Mouse (Mus musculus) CD4-positive helper T cell, adult 2 months (primary cell): ENCODE measurements around the gene Tmcc1.
"Not testable (repeated sequence)": the region's sequence is repeated elsewhere in the genome, so short reads cannot be mapped to it uniquely, and the experiment has no call there.

ENCODE experiments used
- DNase-seq: peaks from one replicate; pipeline ENCODE4 v3.0.0-alpha.2; 2012; ENCODE audit warnings: low read depth, missing footprints, low spot score

The Tmcc1 gene

GRCm38 (mm10) chr6:116147386-116147785 is 45.9 kb downstream of the Tmcc1 start:
- no peak for DNase-seq

GRCm38 (mm10) chr6:116141696-116142095 is 51.6 kb downstream of the Tmcc1 start:
- DNase-seq = no peak

- no peak for DNase-seq
Measured at GRCm38 (mm10) chr6:116140782-116141181, 52.5 kb downstream of the Tmcc1 start.

- peak; percentile 42 for DNase-seq
Measured at GRCm38 (mm10) chr6:116139143-116139856, 54.0 kb downstream of the Tmcc1 start.

GRCm38 (mm10) chr6:116135971-116136632 is 57.2 kb downstream of the Tmcc1 start:
- DNase-seq = peak; percentile 42

GRCm38 (mm10) chr6:116133756-116134155 is 59.5 kb downstream of the Tmcc1 start:
- DNase-seq = no peak

GRCm38 (mm10) chr6:116131771-116132170 is 61.5 kb downstream of the Tmcc1 start:
- DNase-seq = no peak

- DNase-seq = no peak
Measured at GRCm38 (mm10) chr6:116128710-116129109, 64.6 kb downstream of the Tmcc1 start.

- no peak for DNase-seq
Measured at GRCm38 (mm10) chr6:116127918-116128443, 65.3 kb downstream of the Tmcc1 start.

GRCm38 (mm10) chr6:116126577-116126976 is 66.7 kb downstream of the Tmcc1 start:
- no peak for DNase-seq

- no peak for DNase-seq
Measured at GRCm38 (mm10) chr6:116122881-116123280, 70.4 kb downstream of the Tmcc1 start.

GRCm38 (mm10) chr6:116119669-116120068 is 73.6 kb downstream of the Tmcc1 start:
- DNase-seq = no peak

GRCm38 (mm10) chr6:116116634-116117033 is 76.7 kb downstream of the Tmcc1 start:
- not testable (repeated sequence) for DNase-seq

- DNase-seq = no peak
Measured at GRCm38 (mm10) chr6:116110588-116110987, 82.7 kb downstream of the Tmcc1 start.

GRCm38 (mm10) chr6:116107471-116108358 is 85.6 kb downstream of the Tmcc1 start:
- peak; percentile 7 for DNase-seq

GRCm38 (mm10) chr6:116106967-116107470 is 86.3 kb downstream of the Tmcc1 start:
- no peak for DNase-seq

- DNase-seq = no peak
Measured at GRCm38 (mm10) chr6:116097579-116097978, 95.7 kb downstream of the Tmcc1 start.

- DNase-seq = no peak
Measured at GRCm38 (mm10) chr6:116089402-116089801, 103.9 kb downstream of the Tmcc1 start.

GRCm38 (mm10) chr6:116086036-116086435 is 107.2 kb downstream of the Tmcc1 start:
- DNase-seq = no peak

GRCm38 (mm10) chr6:116082239-116082638 is 111.0 kb downstream of the Tmcc1 start:
- DNase-seq = no peak

- no peak for DNase-seq
Measured at GRCm38 (mm10) chr6:116081375-116081774, 111.9 kb downstream of the Tmcc1 start.

GRCm38 (mm10) chr6:116080756-116081155 is 112.5 kb downstream of the Tmcc1 start:
- no peak for DNase-seq
